Mouse (Mus musculus) bone marrow macrophage, adult 2 months (primary cell): ENCODE measurements around the gene Mcm6.

Source experiments
- CTCF ChIP-seq: IDR thresholded peaks from 2 replicates; pipeline ENCODE4 v1.5.1; 2012; ENCODE audit warnings: low read depth, mild to moderate bottlenecking, low read length, moderate library complexity
- POLR2A ChIP-seq: IDR thresholded peaks from 2 replicates; pipeline ENCODE4 v1.6.1; 2012; ENCODE audit warnings: mild to moderate bottlenecking, low read depth, low read length, borderline replicate concordance

GRCm38 (mm10) chr1:128406846-128407245 is 47.4 kb upstream of the Mcm6 start:
- no peak for TF ChIP-seq CTCF
- TF ChIP-seq POLR2A, result no peak
